Mouse (Mus musculus): ENCODE results near the gene Sorbs1.

DNA sequence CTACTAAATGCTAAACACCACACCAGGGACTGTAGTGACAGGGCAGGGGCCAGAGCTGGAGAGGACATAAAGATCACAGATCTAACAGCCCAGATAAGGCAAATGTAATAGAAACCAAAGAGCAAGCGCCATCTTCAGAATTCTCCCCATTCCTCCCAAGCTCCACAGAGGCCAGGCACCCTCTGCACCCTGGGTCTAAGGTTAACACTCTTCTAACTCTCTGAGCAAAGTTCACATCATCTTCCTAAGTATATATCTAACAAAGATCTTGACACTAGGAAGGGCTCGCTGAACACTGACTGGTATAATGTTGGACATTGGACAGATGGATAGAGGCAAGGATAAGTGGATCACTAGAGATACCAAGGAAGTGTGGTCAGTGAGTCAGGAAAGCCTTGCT lies 22.1 kb downstream of the Sorbs1 start:
- TF ChIP-seq CTCF (IDR thresholded peaks at IDR 0.05; ENCODE audit: low read depth, low read length): no peak
- TF ChIP-seq POLR2A (IDR thresholded peaks at IDR 0.05; ENCODE audit: insufficient read depth, low read length): no peak
- no peak for TF ChIP-seq EP300 (IDR thresholded peaks at IDR 0.05; ENCODE audit: insufficient read depth, low read depth, low read length)
